Mouse (Mus musculus): ENCODE data around the gene Gm7951. TPM values are rescaled to one million over a fixed set of nuclear protein-coding genes. Genes with fewer than 3 reads are reported as not detected.
"Not testable (repeated sequence)": the region's sequence is repeated elsewhere in the genome, so short reads cannot be mapped to it uniquely, and the experiment has no call there.

Gm7951 gene
- polyA plus RNA-seq (2015; fragmentation: Nextera tagmentation; extraction: Ambion mirVana), result not detected in 2 replicates

- H3K4me2 ChIP-seq (ENCODE audit: low read depth, low read length); H3K27ac ChIP-seq (ENCODE audit: low read length); H3K4me3 ChIP-seq (ENCODE audit: low read length); H3K4me1 ChIP-seq (replicated peaks; ENCODE audit: control insufficient read depth, insufficient read depth, low read length); H3K36me3 ChIP-seq (ENCODE audit: control insufficient read depth, insufficient read depth, low read length); H3K27me3 ChIP-seq (ENCODE audit: control insufficient read depth, insufficient read depth, low read depth, low read length); H3K9ac ChIP-seq (ENCODE audit: low read length); H3K9me3 ChIP-seq (ENCODE audit: control insufficient read depth, low read length); ATAC-seq (ENCODE audit: low read depth): not testable (repeated sequence)
- WGBS, result no CpG with 5 or more reads among the region's 2 CpGs
Observed at GRCm38 (mm10) chr14:42117269-42117668, at the start of gene Gm7951. TSS of gene Gm7951 (minus strand) at chr14:42117369.

GRCm38 (mm10) chr14:42162522-42162921 is 45.4 kb upstream of the Gm7951 start, which contains the start of gene Gm17027:
TSS of gene Gm17027 (minus strand) at chr14:42162622.
- 85% methylated on average over 1 of the region's 2 CpGs for WGBS
- not testable (repeated sequence) for H3K9ac ChIP-seq (ENCODE audit: low read length); H3K4me3 ChIP-seq (ENCODE audit: low read length); H3K36me3 ChIP-seq (ENCODE audit: control insufficient read depth, insufficient read depth, low read length); H3K4me1 ChIP-seq (replicated peaks; ENCODE audit: control insufficient read depth, insufficient read depth, low read length); H3K4me2 ChIP-seq (ENCODE audit: low read depth, low read length); H3K27me3 ChIP-seq (ENCODE audit: control insufficient read depth, insufficient read depth, low read depth, low read length); H3K9me3 ChIP-seq (ENCODE audit: control insufficient read depth, low read length); H3K27ac ChIP-seq (ENCODE audit: low read length); ATAC-seq (ENCODE audit: low read depth)

GRCm38 (mm10) chr14:42134571-42134970 is 17.4 kb upstream of the Gm7951 start:
- H3K9me3 ChIP-seq (ENCODE audit: control insufficient read depth, low read length); H3K9ac ChIP-seq (ENCODE audit: low read length); H3K4me3 ChIP-seq (ENCODE audit: low read length); ATAC-seq (ENCODE audit: low read depth); H3K27ac ChIP-seq (ENCODE audit: low read length); H3K36me3 ChIP-seq (ENCODE audit: control insufficient read depth, insufficient read depth, low read length); H3K4me1 ChIP-seq (replicated peaks; ENCODE audit: control insufficient read depth, insufficient read depth, low read length); H3K27me3 ChIP-seq (ENCODE audit: control insufficient read depth, insufficient read depth, low read depth, low read length); H3K4me2 ChIP-seq (ENCODE audit: low read depth, low read length): not testable (repeated sequence)
- WGBS, result 81% methylated on average over 5 of the region's 8 CpGs

- not testable (repeated sequence) for H3K27me3 ChIP-seq (ENCODE audit: control insufficient read depth, insufficient read depth, low read depth, low read length); H3K4me1 ChIP-seq (replicated peaks; ENCODE audit: control insufficient read depth, insufficient read depth, low read length); H3K36me3 ChIP-seq (ENCODE audit: control insufficient read depth, insufficient read depth, low read length); ATAC-seq (ENCODE audit: low read depth); H3K4me2 ChIP-seq (ENCODE audit: low read depth, low read length); H3K9me3 ChIP-seq (ENCODE audit: control insufficient read depth, low read length); H3K27ac ChIP-seq (ENCODE audit: low read length); H3K9ac ChIP-seq (ENCODE audit: low read length); H3K4me3 ChIP-seq (ENCODE audit: low read length)
- WGBS, result 57% methylated on average over 10 of the region's 14 CpGs
Observed at GRCm38 (mm10) chr14:42133806-42134205, 16.6 kb upstream of the Gm7951 start.

Other genes starting within 250 kb of the Gm7951 start
- not detected in 2 replicates for gene Gm7980, start 210.1 kb downstream of the Gm7951 start, polyA plus RNA-seq (2015; fragmentation: Nextera tagmentation; extraction: Ambion mirVana)
- gene 1700049E17Rik1, start 192.4 kb downstream of the Gm7951 start, polyA plus RNA-seq (2015; fragmentation: Nextera tagmentation; extraction: Ambion mirVana), result not detected in 2 replicates
- gene 1700024B05Rik, start 173.4 kb downstream of the Gm7951 start, polyA plus RNA-seq (2015; fragmentation: Nextera tagmentation; extraction: Ambion mirVana), result not detected in 2 replicates
- not detected in 2 replicates for gene Gm6401, start 149.4 kb downstream of the Gm7951 start, polyA plus RNA-seq (2015; fragmentation: Nextera tagmentation; extraction: Ambion mirVana)
- not detected in 2 replicates for gene Gm3543, start 134.0 kb downstream of the Gm7951 start, polyA plus RNA-seq (2015; fragmentation: Nextera tagmentation; extraction: Ambion mirVana)
- not detected in 2 replicates for gene Gm17027, start 45.3 kb upstream of the Gm7951 start, polyA plus RNA-seq (2015; fragmentation: Nextera tagmentation; extraction: Ambion mirVana)
- not detected in 2 replicates for gene Gm3573, start 73.4 kb upstream of the Gm7951 start, polyA plus RNA-seq (2015; fragmentation: Nextera tagmentation; extraction: Ambion mirVana)
- gene Gm17026, start 142.7 kb upstream of the Gm7951 start, polyA plus RNA-seq (2015; fragmentation: Nextera tagmentation; extraction: Ambion mirVana), result not detected in 2 replicates
- gene Gm9611, start 180.0 kb upstream of the Gm7951 start, polyA plus RNA-seq (2015; fragmentation: Nextera tagmentation; extraction: Ambion mirVana), result not detected in 2 replicates
- gene Gm7995, start 192.8 kb upstream of the Gm7951 start, polyA plus RNA-seq (2015; fragmentation: Nextera tagmentation; extraction: Ambion mirVana), result not detected in 2 replicates

All from lung, embryonic 16.5 days (tissue).